Mouse (Mus musculus) limb, embryonic 11.5 days (tissue): Measurements from ENCODE around the gene Ilf2. TPM values are rescaled to one million over a fixed set of nuclear protein-coding genes. Genes with fewer than 3 reads are reported as not detected.

Source experiments
- ATAC-seq: fragments of 200-750 bp; cut with Nextera tagmentation; 2 replicates; pipeline ENCODE4 v1.8.0; 2017; ENCODE audit warnings: low read depth; ENCODE audit not compliant: insufficient number of reproducible peaks, low FRiP score, low TSS enrichment
- DNase-seq: peaks from one replicate; pipeline ENCODE4 v3.0.0-alpha.2; 2015; ENCODE audit warnings: low spot score
- H3K27ac ChIP-seq: fragments of 300-500 bp; sonication (generic); replicated peaks from 2 replicates; pipeline ENCODE4 v1.5.1; 2014; ENCODE audit warnings: low read depth, mild to moderate bottlenecking, low read length
- H3K27me3 ChIP-seq: fragments of 300-500 bp; sonication (generic); 2 replicates; pipeline ENCODE4 v1.6.1; 2014; ENCODE audit warnings: mild to moderate bottlenecking, low read length, mixed read lengths; ENCODE audit not compliant: control insufficient read depth, insufficient read depth
- H3K36me3 ChIP-seq: fragments of 300-500 bp; sonication (generic); 2 replicates; pipeline ENCODE4 v1.6.1; 2014; ENCODE audit warnings: mild to moderate bottlenecking, low read length, moderate library complexity, mixed read lengths; ENCODE audit not compliant: control insufficient read depth, insufficient read depth
- H3K4me1 ChIP-seq: fragments of 300-500 bp; sonication (generic); 2 replicates; pipeline ENCODE4 v1.6.1; 2014; ENCODE audit warnings: low read length, mixed read lengths; ENCODE audit not compliant: control insufficient read depth, insufficient read depth
- H3K4me2 ChIP-seq: fragments of 300-500 bp; sonication (generic); 2 replicates; pipeline ENCODE4 v1.6.1; 2014; ENCODE audit warnings: low read depth, mild to moderate bottlenecking, moderate library complexity; ENCODE audit not compliant: severe bottlenecking
- H3K4me3 ChIP-seq: fragments of 300-500 bp; sonication (generic); 2 replicates; pipeline ENCODE4 v1.5.1; 2014; ENCODE audit warnings: low read depth, low read length
- H3K9ac ChIP-seq: fragments of 300-500 bp; sonication (generic); 2 replicates; pipeline ENCODE4 v1.6.1; 2014; ENCODE audit warnings: mild to moderate bottlenecking, low read length
- H3K9me3 ChIP-seq: fragments of 300-500 bp; sonication (generic); 2 replicates; pipeline ENCODE4 v1.6.1; 2016; ENCODE audit warnings: low read length; ENCODE audit not compliant: control insufficient read depth
- WGBS: fragments of 180-500 bp; shearing (Covaris S2); extraction: QIAGEN DNeasy Blood & Tissue Kit; methylation state at CpG from one replicate; pipeline ENCODE4 v1.1.7; 2014; 5-methylcytosine and 5-hydroxymethylcytosine counted together
- polyA plus RNA-seq: library from polyadenylated mRNA; unstranded; fragments of >200 nt; fragmentation: Nextera tagmentation; extraction: Ambion mirVana; gene quantifications from 2 replicates; pipeline ENCODE4 v1.2.1, GENCODE M21; 2014

The Ilf2 gene
- polyA plus RNA-seq, 1 experiment from 2014 or later = 385 TPM

DNA sequence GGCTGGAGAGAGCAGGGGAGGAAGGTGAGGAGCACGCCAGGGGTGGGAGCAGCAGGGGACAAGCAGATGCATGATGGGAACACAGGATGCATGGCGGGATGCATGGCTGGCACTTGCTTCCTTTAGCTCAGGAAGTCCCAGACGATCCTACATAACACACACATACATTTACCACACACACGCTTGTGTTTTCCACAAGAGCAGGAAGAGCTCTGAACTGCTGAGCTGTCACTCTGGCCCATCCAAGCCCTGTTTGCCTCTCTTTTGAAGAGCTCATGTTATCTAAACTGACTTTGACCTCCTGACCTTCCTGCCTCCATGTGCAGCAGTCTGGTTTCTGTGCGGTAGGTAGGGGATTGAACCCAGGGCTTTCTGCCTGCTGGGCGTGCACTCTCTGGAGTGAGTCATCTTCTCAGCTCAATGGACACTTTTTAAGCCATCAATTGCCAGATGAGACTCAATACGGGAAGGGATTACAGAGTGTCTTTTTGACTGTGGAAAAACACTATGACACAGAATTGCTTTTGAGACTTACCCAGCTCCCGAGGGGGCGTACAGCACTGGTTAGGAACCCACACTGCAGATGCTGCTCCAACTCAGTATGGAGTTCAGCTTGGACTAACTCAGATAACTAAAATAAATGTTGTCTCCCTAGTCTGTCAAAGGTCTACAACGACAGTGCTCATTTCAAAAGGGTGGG is 24.4 kb upstream of the Ilf2 start:
- 55% methylated on average over 10 of the region's 10 CpGs for WGBS
- Histone ChIP-seq H3K27ac (no peak overlapping the region), H3K27me3 (no peaks in the 10 kb centered on the region), H3K9me3 (no peaks in the 10 kb centered on the region), H3K9ac (no peak overlapping the region), H3K36me3 (no peaks in the 10 kb centered on the region), H3K4me3 (no peak overlapping the region), H3K4me1 (peaks cover 6% of the 10 kb centered on the region; the same call in 1 of the 2 replicates), H3K4me2 (no peak overlapping the region)
- ATAC-seq (no peak), DNase-seq (no peak)

DNA sequence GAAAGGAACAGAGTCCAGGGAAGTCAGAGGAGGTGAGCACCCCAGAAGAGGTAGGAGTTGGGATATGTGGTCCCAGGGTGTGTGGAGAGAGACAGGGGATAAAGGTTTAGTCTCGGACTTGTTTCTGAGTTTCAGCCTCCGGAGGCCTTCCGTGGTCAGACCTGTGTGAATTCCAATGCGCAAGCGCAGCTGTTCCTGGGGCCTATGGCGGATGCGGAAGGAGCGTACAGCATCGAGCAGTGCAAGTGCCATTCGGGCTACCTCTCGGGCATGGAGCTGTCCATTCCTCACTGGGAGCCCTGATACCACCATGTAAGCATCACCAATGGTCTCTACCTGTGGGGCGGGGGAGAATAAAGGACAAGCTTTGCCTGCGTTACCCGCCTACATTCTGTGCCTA is 21.0 kb upstream of the Ilf2 start:
- Histone ChIP-seq H3K9me3 (no peaks in the 10 kb centered on the region), H3K36me3 (no peaks in the 10 kb centered on the region), H3K9ac (no peak overlapping the region), H3K27ac (no peak overlapping the region), H3K4me3 (no peak overlapping the region), H3K27me3 (no peaks in the 10 kb centered on the region), H3K4me1 (0 out of 2 replicates have a peak, but pooled peaks cover 2% of the 10 kb centered on the region), H3K4me2 (no peak overlapping the region)
- DNase-seq = no peak
- WGBS = 87% methylated on average over 14 of the region's 14 CpGs
- no peak for ATAC-seq

- H3K4me1 ChIP-seq = no peaks in the 10 kb centered on the region
- WGBS = 78% methylated on average over 9 of the region's 9 CpGs
- H3K27ac ChIP-seq = no peak overlapping the region
- H3K36me3 ChIP-seq = no peaks in the 10 kb centered on the region
- no peaks in the 10 kb centered on the region for H3K9me3 ChIP-seq
- no peak for ATAC-seq
- no peak for DNase-seq
- H3K9ac ChIP-seq = no peak overlapping the region
- H3K27me3 ChIP-seq = peaks cover 28% of the 10 kb centered on the region
- no peak overlapping the region for H3K4me3 ChIP-seq
- H3K4me2 ChIP-seq = no peak overlapping the region
These were observed 16.2 kb upstream of the Ilf2 start for GRCm38 (mm10) chr3:90459727-90460126.

DNA sequence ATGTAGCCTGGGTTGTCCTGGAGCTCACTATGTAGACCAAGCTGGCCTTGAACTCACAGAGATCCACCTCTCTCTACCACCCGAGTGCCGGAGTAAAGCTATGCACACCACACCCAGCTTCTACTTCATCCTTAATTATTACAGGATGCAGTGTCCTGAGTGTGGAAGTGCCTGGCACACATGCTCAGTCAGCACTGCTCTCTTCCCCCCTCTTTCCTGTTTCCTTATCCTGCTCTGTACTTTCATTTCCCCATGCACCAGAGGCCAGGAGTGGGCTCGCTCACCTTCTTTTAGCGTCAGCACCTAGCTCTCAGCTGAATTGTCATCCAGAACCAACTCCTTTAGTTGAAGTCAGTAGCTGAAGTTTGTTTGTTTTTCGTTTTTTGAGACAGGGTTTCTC is 15.6 kb upstream of the Ilf2 start:
- H3K36me3 ChIP-seq = no peaks in the 10 kb centered on the region
- no peak overlapping the region for H3K9ac ChIP-seq
- WGBS = 68% methylated on average over 5 of the region's 5 CpGs
- H3K27me3 ChIP-seq = peaks cover 33% of the 10 kb centered on the region
- no peaks in the 10 kb centered on the region for H3K4me1 ChIP-seq
- H3K9me3 ChIP-seq = no peaks in the 10 kb centered on the region
- ATAC-seq (no peak), DNase-seq (no peak)
- H3K4me2 ChIP-seq = no peak overlapping the region
- no peak overlapping the region for H3K4me3 ChIP-seq
- no peak overlapping the region for H3K27ac ChIP-seq

- no peak overlapping the region for H3K27ac ChIP-seq
- H3K4me2 ChIP-seq = no peak overlapping the region
- no peaks in the 10 kb centered on the region for H3K36me3 ChIP-seq
- no peak overlapping the region for H3K9ac ChIP-seq
- H3K9me3 ChIP-seq = no peaks in the 10 kb centered on the region
- ATAC-seq (no peak), DNase-seq (no peak)
- 87% methylated on average over 3 of the region's 3 CpGs for WGBS
- no peak overlapping the region for H3K4me3 ChIP-seq
- H3K27me3 ChIP-seq = peaks cover 41% of the 10 kb centered on the region
- no peaks in the 10 kb centered on the region for H3K4me1 ChIP-seq
These were observed 14.0 kb upstream of the Ilf2 start for GRCm38 (mm10) chr3:90461935-90462334.

DNA sequence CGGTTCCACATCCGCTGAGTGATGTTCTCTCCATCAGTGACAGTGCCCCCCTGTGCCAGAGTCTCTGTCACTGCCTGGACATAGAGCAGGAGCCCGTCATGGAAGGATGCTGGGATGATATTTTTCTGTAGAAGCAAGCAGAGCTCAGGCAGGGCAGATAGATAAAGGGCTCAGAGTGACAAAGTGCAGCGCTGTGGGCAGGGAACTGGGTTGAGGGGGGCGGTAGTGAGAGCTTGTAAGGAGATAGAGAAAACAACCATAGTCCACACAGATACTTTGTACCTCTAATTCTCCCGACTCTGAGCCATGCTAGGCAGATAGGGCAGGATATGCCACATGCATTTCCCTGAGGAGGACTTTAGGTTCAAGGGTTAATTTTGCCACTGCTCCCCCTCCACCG is 13.3 kb upstream of the Ilf2 start:
- Histone ChIP-seq H3K4me2 (no peak overlapping the region), H3K4me1 (no peaks in the 10 kb centered on the region), H3K9ac (no peak overlapping the region; the same call in 1 of the 2 replicates), H3K4me3 (no peak overlapping the region), H3K9me3 (no peaks in the 10 kb centered on the region), H3K36me3 (no peaks in the 10 kb centered on the region), H3K27ac (no peak overlapping the region), H3K27me3 (peaks cover 41% of the 10 kb centered on the region)
- ATAC-seq (no peak), DNase-seq (no peak)
- 33% methylated on average over 7 of the region's 7 CpGs for WGBS

GRCm38 (mm10) chr3:90464552-90465080 is 11.3 kb upstream of the Ilf2 start:
- peak; percentile 28; the same call in 1 of the 2 replicates for ATAC-seq
- H3K4me3 ChIP-seq = peak overlapping the region; percentile 43

DNA sequence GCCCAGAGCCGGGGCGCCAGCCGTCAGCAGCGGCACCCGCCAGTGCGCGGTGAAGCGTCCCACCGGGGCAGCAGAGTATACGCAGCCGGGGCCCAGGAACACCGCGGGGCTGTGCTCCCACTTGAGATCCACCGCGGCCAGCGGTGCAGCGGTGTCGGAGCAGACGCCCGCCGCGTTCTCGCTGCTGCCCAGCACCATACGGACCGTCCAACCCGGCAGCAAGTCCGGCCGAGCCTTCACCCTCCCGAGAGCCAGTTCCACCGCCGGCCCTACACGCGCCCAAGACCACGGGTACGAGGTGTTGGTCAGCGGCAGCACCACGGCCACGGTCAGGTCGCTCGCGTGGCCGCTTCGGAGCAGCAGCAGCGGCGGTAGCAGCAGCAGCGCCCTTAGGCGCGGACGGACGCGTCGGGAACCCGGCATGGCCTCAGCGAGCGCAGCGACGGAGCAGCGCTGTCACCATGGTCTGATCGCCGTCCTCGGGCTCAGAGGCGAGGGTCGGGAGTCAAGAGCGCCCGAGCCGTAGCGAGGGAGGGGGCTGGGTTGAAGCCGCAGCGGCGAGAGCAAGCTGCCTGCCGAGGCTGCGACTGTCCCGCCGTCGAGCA is 10.7 kb upstream of the Ilf2 start:
- H3K4me1 ChIP-seq = no peaks in the 10 kb centered on the region
- peak; percentile 40; the same call in 1 of the 2 replicates for ATAC-seq
- H3K36me3 ChIP-seq = no peaks in the 10 kb centered on the region
- peak overlapping the region; percentile 43 for H3K4me3 ChIP-seq
- peak overlapping the region; percentile 47 for H3K9ac ChIP-seq
- H3K27ac ChIP-seq = no peak overlapping the region
- peak; percentile 62 for DNase-seq
- no peaks in the 10 kb centered on the region for H3K9me3 ChIP-seq
- WGBS = 2% methylated on average over 75 of the region's 75 CpGs
- peak overlapping the region; percentile 75 for H3K4me2 ChIP-seq
- peaks cover 41% of the 10 kb centered on the region for H3K27me3 ChIP-seq

More at GRCm38 (mm10) chr3:90464552-90465080, 11.3 kb upstream of the Ilf2 start:
- WGBS = 11% methylated on average over 37 of the region's 37 CpGs
- Histone ChIP-seq H3K4me1 (no peaks in the 10 kb centered on the region), H3K9ac (0 out of 2 replicates have a peak overlapping the region, but pooled peaks have one; percentile 47), H3K27ac (no peak overlapping the region), H3K4me2 (peak overlapping the region; percentile 75), H3K9me3 (no peaks in the 10 kb centered on the region), H3K27me3 (peaks cover 41% of the 10 kb centered on the region), H3K36me3 (no peaks in the 10 kb centered on the region)
- no peak for DNase-seq
